Mouse (Mus musculus) bone marrow, adult 2 months (tissue): ENCODE data around the gene 1700122O11Rik.

ENCODE experiments used
- CTCF ChIP-seq: fragments of 200-500 bp; IDR thresholded peaks from 2 replicates; pipeline ENCODE4 v1.5.1; 2011; ENCODE audit warnings: low read length, control low read depth; ENCODE audit not compliant: control insufficient read depth, insufficient read depth
- POLR2A ChIP-seq: fragments of 200-500 bp; IDR thresholded peaks from 2 replicates; pipeline ENCODE4 v1.6.1; 2011; ENCODE audit warnings: low read depth, mild to moderate bottlenecking, control low read depth, low read length, borderline replicate concordance; ENCODE audit not compliant: control insufficient read depth

DNA sequence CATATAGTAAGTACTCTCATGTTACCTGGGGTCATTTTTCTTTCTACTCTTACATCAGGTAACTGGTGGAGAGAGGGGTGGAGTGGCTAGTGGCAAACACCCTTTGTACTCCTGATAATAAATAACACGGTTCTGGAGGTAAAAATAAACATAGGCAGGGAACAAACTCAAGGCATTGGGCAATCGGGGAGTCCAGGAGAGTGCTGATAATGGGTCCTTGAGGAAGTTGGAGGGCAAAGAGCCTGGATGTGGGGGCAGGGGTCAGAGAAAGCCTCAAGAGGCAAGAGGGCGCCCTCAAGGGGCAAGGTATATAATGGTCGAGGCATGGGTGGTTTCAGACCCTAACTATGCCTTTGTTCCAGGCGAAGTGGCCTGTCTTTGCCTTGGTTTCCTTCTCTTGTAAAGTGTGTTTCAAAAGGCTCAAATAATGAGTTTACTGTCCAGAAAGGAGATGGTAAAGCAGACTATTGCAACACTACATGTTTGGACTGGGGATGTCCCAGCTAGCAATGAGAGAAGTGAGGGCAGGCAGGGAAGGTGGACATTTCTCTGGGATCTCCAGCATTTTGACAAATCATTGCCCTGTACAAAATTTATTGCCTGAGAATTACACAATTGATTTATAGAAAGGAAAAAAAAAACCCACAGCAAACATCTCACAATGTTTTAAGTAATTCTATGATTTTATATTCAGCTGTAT lies 13.7 kb upstream of the 1700122O11Rik start:
- TF ChIP-seq POLR2A (no peak), CTCF (no peak)
